Mouse (Mus musculus): ENCODE data around the gene BC049352. TPM values are rescaled to one million over a fixed set of nuclear protein-coding genes. Genes with fewer than 3 reads are reported as not detected.

The BC049352 gene
- total RNA-seq, 2 experiments from 2014 or later = 0.84 to 1.3 TPM

DNA sequence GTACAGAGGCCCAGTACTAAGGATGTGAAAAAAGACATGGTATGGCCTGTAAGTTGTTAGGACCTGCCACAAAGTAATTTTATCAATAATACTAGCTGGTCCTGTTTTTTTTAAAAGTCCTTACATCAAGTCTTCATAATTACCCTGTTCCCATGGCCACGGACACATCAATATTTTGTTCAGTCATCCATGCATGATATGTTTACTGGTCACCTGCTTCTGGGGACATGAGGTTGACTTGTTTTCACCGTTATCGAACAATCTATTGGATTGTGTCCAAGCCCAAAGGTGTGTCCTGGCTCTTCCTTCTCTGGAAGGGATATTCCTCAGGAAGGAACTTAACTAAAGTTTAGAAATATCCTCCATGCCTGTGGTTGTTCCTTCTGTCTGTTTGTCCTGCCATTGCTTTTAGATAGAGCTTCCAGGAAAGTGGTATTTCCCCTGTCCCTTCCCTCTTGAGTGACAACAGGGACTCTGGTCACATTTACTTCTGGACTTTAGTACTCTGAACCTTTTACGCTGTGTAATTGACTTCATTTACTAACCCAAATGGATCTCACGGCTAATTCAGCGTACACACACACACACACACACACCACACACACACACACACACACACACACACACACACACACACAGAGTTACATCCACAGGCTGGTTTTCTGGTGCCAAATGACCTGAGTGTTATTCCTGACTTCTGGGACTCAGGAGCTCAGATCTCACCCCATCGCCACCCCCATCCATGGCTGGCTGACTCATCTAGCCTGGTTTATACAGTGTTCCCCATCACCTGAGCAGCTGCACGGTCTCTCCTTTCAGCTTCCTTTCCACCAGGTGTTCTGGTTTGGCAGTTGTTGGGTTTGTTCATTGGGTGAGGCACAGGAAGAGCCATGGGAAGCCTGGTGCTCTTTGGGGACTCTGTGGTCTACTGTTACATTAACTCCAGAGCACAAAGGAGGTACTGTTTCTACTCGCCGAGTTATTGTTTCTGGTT lies 7.1 kb downstream of the BC049352 start:
- no peak for DNase-seq (ENCODE audit: low spot score in 2 of 2)

GRCm38 (mm10) chr9:45189661-45190174 lies 7.9 kb downstream of the BC049352 start:
- no peak for DNase-seq (ENCODE audit: low spot score in 2 of 2)

DNA sequence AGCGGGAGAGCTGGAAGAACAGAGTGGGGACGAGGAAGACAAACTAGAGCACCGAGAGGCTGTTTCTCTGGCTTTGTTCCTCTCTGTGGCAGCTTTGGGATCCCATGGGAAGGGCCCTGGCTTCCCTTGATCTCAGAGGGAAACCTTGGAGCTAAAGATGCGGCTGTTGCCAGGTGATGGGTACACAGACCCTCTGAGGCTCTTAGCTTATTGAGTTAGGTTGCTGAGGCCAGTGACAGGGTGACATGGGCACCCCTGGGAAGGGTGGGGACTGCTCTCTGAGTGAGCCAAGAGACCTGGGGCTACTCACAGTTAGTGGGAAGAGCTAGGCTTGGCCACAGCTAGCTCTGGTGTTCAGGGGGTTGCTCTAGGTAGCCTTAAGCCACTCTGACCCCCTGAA lies 13.7 kb downstream of the BC049352 start:
- DNase-seq (ENCODE audit: low spot score in 2 of 2) = no peak

DNA sequence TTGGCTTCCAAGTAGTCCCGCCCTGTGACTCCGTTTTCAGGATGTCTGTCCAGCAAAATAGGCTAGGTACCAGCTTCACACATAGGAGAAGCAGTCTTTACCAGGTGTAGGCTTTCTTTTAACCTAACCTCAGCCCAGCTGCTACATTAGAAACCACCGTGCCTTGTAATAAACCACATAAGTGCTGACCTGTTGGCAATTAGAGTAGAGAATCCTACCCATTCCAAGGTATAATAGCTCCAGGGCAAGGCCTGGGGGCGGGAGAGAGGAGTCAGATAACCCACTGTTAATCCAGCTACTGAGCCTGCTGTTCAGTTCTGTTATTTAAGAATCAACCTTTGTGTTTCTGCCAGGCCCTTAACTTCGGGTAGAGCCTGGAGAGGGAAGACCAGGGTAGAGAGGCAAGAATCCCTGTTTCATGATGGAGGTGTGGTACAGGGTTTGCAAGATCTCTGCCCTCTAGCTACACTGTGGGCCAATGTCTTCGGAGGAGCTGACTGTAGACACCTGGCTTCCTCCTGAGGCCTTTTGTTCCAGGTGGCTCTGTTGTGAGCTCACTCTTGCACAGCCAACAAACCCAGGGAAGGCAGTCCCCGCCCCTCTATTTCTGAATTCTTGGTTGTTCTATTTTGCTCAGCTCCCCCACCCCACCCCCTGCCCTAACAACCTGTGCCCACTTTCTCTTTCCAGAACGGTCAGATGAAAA lies 14.5 kb downstream of the BC049352 start:
- DNase-seq (ENCODE audit: low spot score in 2 of 2) = no peak

GRCm38 (mm10) chr9:45197549-45197948 lies 15.7 kb downstream of the BC049352 start:
- no peak for DNase-seq (ENCODE audit: low spot score in 2 of 2)

DNA sequence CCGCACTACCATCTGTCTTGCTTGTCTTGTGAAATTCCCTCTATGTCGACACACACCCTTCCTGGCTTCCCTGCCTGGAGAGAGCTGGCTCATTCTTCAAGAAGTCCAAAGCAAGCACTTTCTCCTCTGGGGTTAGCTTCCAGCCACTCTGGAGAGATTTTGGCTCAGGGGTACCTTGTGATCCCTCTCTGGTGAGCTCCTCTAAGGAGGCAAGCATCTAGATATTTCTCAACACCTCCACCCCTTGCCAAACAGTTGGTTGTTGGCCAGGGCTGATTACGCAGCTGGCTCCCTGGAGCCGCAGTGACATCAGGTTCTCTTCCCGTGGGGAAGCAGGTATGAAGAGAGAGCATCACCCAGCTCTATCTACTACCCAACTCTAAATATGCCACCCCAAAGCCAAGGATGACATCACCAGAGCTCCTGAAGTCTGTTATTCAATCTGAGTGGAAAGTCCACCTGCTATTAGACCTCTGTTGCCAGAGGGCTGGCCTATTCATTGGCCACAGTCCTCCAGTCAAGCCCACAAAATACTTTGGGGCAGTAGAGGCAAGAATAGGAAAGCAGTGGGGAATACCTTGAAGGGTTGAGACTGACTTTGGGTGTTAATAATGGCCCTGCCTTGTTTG lies 19.6 kb downstream of the BC049352 start:
- no peak for DNase-seq (ENCODE audit: low spot score in 2 of 2)

DNA sequence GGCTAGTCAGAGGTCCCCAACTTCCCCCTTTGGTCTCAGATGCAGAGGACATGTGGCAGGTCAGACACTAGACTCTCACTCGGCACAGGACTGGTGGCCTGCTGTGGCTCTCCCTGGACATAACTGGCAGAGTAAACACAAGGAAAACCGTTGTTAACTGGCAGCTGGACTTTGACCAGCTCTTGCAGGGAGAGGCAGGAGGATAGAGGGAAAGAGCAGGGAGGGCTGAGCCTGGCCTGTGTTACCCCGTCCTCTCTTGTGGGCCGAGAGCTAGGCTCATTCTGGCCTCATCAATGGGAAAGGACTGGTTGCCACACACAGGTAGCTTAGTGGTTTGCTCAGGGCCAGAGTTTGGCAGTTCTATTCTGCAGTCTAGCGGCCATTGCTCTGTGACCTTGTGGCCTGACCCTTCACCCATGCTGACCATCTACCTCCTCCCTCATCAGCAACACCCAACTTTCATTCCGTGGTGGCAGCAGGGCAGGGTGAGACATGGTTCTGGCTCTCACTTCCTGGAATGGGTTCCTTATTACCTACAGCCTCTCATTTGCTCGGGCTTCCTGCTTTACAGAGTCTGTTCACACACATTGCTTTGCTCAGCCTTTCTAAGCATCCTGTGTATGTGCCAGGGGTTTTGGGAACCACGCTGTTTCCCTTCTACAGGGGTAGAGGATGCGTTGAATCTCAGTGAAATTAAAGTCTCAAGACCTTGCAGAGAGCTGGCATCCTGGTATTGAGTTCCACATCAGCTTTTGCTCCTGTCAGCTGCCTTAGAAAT lies 20.4 kb downstream of the BC049352 start:
- no peak for DNase-seq (ENCODE audit: low spot score in 2 of 2)

- no peak for DNase-seq (ENCODE audit: low spot score in 2 of 2)
Measured at GRCm38 (mm10) chr9:45203797-45204410, 22.1 kb downstream of the BC049352 start, which contains the start of gene Tmprss4. Gene Tmprss4, minus strand, starts transcription at chr9:45204092.

- no peak for DNase-seq (ENCODE audit: low spot score in 2 of 2)
Measured at GRCm38 (mm10) chr9:45205143-45205542, 23.3 kb downstream of the BC049352 start.

DNA sequence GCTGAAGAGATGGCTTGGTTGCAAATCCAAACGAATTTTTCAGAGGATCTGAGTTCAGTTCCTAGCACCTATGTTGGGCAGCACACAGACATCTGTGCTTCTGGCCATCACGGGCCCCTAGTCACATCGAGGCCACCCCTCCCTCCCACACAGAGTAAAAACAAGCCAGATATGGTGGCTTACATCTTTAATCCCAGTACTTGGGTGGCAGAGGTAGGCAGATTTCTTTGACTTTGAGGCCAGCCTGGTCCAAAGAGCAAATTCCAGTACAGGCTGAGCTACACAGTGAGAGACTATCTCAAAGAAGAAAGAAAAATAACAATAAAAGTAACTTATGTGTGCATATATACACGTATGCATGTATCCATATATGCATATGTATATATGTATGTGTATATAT lies 24.3 kb downstream of the BC049352 start:
- DNase-seq (ENCODE audit: low spot score in 2 of 2) = no peak

GRCm38 (mm10) chr9:45207015-45207743 lies 25.4 kb downstream of the BC049352 start:
- no peak for DNase-seq (ENCODE audit: low spot score in 2 of 2)

DNA sequence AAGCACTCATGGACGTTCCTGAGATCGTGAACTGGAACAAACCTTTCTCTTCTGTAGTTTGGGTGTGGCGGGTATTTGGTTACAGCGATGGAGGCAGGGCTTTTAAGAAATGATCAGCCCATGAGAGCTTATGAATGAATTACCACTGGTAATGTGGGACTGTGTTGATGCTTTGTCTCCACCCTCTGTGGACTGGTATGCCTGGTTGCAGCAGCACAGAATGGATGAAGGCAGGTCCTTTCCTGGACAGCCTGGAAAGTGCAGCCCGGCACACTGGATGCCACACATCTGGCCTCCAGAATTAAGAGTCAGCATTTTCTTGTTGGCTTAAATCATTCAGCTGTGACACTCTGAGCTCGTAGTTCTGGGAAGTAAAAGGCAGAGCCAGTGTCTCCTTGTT lies 30.2 kb downstream of the BC049352 start:
- DNase-seq (ENCODE audit: low spot score in 2 of 2) = no peak

DNA sequence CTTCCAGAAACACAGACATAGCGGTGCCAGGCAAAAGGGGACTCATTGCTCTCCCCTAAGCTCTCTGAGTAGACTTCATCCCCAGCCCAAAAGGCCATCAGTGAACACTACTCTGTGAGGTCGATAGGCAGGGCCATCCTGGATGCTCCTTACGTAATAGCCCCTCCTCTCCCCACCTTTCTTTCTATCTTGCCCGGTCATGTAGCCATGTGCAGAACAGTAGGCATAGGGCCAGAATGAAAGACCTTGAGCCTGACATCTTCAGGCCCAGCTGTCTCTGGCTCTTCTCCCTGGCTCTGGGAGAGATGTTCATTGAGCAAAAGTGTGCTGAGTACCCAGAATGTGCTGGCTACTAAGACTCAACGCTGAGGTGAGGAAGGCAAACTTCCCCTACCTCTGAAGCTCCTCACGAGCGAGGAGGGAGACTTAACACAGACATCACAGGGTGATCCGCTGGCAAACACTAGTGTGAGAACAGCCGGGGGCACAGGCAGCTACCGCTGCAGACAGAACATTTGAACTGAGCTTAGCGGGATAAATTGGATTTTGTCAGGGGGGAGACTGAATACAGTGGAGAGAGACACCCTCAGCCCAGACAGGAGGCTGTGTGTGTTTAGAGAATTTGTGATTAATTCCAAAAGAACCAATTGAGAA lies 33.8 kb downstream of the BC049352 start:
- no peak for DNase-seq (ENCODE audit: low spot score in 2 of 2)

GRCm38 (mm10) chr9:45219644-45220043 lies 37.8 kb downstream of the BC049352 start:
- DNase-seq (ENCODE audit: low spot score in 2 of 2) = no peak

- DNase-seq (ENCODE audit: low spot score in 2 of 2) = peak; percentile 94 to 99
Measured at GRCm38 (mm10) chr9:45221567-45221966, 39.8 kb downstream of the BC049352 start.

DNA sequence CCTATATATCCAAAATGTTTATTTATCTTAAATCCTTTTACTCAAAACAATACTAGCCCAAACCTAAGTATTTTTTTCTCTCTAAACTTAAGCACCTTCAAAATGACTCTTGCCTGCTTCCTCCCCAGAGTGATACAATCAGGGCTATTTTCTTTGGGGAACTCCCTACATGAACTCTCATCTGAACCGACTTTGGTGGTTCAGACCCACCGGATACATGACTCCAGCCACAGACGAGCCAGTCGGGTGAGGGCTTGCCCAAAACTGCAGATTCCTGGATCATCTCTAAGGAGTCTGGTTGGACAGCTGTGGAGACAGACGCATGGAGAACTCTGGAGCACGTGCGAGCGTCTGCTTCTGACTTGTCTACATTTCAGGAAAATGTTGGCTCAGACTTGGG lies 47.6 kb downstream of the BC049352 start:
- DNase-seq (ENCODE audit: low spot score in 2 of 2) = no peak

GRCm38 (mm10) chr9:45235668-45236227 lies 53.9 kb downstream of the BC049352 start:
- no peak for DNase-seq (ENCODE audit: low spot score in 2 of 2)

DNA sequence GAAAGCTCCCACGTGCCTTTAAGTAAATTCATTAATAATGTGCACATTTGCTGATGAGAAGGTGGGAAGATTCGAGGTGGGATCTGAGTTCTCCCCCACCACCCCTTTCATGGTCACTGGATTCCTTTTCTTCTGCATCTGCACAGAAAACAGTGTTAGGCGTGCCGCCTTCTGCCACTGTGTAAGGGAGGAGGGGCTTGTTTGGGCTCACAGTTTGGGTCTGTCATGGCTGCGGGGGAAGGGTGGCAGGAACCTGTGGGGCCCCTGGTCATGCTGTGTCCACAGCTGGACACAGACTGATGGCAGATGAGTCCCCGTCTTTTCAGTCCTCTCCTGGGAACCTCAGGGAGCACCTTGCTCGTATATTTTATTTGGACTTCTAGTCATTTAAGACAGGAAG lies 54.9 kb downstream of the BC049352 start:
- DNase-seq (ENCODE audit: low spot score in 2 of 2) = no peak

- no peak for DNase-seq (ENCODE audit: low spot score in 2 of 2)
Measured at GRCm38 (mm10) chr9:45241397-45241796, 59.6 kb downstream of the BC049352 start.

Data from left cerebral cortex, adult 18-20 months (tissue).